Mouse (Mus musculus): ENCODE results near the gene Nhlh1. TPM values are rescaled to one million over a fixed set of nuclear protein-coding genes. Genes with fewer than 3 reads are reported as not detected.
A peak's percentile ranks its signal among the peaks of the same experiment; 100 is the strongest.

Nhlh1 gene
- total RNA-seq, 4 experiments from 2014 or later: not detected

DNA sequence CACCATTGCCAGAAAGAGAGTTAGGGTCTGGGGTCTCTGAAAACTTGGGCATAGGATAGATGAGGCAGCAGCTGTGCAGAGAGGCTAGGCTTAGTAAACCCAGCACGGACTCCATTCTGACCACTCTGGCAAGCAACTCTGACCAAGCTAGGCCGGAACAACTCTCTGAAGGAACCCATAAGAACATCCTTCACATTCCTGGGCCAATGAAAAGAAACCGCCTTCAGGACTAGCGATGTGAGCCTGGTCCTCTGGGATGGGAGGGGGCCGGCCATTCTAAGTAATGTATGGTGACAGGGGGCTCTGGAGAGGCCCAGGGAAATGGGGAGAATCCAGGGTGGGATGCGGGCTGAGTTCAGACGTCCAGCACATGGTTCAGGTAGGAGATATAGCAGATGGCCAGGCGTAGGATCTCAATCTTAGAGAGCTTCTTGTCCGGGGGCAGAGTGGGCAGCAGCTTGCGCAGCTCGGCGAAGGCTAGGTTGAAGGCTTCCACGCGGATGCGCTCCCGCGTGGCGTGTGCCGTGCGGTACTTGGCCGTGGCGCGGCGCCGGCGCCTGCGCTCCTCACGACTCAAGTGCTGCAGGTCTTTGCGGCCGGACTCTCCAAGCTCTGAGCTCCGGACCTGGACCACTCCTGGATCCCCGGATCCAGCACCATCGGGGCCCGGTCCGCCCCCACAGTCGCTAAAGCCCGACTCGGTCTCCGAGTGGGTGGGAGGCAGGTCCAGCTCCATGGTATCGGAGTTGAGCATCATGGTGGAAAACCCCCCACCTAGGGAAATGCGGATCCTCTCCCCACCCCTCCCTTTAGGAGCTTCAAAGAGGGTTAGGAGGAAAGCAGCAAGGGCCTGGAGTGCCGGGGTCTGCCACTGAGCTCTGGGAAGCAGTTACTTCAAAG lies 3.6 kb downstream of the Nhlh1 start:
- no peak for DNase-seq (ENCODE audit: low spot score)

DNA sequence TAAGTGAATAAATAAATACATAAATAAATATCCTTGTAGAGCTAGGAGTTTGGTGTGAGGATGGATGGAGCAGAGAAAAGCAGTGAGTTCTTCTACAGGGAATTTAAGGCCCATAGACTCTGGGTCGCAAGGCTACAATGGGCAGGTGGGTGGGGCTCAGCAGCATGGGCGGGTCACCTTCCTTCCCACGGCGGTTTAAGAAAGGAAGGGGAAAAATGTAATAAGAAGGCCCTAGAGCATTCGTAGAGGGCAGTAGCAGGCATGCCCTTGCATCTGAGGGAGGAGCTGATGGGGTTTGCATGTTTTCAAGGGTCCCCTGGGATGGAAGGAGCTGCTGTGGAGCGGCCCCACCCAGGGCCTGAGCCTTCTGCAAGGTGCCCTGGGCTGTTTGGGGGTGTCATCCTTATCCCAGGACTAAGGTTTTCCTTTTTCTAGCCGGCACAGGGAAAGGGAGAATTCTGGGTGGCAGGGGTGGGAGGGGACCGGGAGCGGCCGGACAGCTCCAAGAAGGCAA lies 4.5 kb downstream of the Nhlh1 start:
- DNase-seq (ENCODE audit: low spot score): no peak

- no peak for DNase-seq (ENCODE audit: low spot score)
These were observed 8.1 kb downstream of the Nhlh1 start for GRCm38 (mm10) chr1:172049131-172049782.

DNA sequence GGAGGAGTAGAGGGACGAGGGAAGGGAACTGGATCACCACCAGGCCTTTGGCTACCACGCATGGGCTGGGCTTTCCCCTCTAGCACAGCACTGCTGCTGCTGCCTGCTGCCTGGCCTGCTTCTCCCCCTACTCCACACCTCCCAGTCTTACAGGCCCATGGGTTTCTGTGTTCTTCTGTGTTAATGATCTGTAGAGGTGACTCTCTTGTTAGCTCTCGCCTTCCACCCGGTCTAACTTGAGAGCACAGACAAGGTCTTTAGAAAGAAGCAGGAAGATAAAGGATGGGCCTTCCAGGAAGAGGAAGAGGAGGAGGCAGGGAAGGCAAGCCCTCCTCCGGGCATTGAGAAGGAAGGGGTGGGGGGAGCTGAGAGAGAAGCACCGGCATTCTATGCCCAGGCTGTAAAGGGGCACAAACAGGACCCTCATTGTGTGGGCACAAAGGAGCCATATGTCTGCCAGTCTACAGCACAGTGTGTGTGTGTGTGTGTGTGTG lies 9.1 kb downstream of the Nhlh1 start:
- DNase-seq (ENCODE audit: low spot score): no peak

DNA sequence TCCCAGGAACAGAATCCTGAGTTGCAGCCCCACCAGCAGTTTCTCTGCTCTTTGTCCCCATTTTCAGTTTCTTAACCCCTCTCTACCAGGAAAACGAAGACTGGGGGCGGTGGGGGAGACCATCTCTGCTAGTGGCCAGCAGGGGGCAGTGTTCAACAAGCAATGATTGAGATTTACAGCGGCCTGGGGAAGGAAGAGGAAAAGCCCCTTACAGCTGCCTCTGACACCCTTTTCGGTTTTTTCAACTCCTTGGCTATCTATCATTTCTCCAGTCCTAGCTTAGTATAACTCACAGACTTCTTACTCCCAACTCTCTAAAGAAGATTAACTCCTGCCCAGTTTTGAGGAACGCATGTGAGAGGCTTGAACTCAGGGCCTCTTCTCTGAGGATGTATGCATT lies 10.4 kb downstream of the Nhlh1 start:
- peak; percentile 46 for DNase-seq (ENCODE audit: low spot score)

GRCm38 (mm10) chr1:172046410-172046809 lies 11.0 kb downstream of the Nhlh1 start:
- DNase-seq (ENCODE audit: low spot score): no peak

GRCm38 (mm10) chr1:172029914-172030313 lies 27.5 kb downstream of the Nhlh1 start:
- no peak for DNase-seq (ENCODE audit: low spot score)

DNA sequence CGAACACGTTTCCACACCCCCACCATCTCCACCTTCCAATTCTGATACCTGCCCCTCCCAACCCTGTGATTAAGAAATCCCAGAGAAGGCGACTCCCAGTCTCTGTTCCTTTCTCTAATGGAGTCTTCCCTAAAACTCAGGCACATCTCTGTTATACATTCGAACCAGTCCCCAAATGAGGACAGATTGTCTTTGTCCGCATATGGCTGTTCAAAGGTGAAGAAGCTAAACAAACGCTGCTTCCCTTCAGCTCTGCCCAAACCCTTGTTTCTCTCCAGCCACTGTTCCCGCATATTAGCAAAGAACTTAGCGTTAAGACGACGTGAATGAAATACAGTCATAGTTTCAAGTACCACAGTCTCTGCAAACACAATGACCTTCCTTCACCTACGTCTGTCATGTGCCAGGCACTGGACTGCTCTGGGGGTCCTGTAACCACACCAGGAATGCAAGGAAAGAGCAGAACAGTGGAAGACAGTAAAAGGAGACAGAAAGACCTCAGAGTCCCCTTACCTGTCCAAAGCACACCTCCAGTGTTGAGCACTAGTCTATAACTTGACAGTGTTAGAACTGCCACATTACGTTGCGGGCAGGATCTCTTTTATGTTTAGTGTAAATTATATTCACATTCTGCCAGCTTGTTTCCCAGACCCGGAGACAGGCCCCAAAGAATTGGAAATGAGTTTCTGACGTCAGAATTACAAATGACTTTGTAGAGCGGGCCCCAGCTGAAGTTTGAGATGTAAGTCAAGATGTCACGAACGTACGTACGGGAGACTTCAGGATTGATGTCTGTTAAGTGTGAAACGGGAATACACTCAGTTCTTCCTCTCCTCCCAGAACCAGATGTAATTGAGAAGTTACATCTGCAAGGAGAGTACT lies 28.7 kb downstream of the Nhlh1 start, which contains the start of gene Vangl2:
Gene Vangl2 (minus strand): TSS at position 51 of the 882 bp plus-strand sequence.
- DNase-seq (ENCODE audit: low spot score): no peak

- no peak for DNase-seq (ENCODE audit: low spot score)
These were observed 29.6 kb downstream of the Nhlh1 start for GRCm38 (mm10) chr1:172027809-172028102.

DNA sequence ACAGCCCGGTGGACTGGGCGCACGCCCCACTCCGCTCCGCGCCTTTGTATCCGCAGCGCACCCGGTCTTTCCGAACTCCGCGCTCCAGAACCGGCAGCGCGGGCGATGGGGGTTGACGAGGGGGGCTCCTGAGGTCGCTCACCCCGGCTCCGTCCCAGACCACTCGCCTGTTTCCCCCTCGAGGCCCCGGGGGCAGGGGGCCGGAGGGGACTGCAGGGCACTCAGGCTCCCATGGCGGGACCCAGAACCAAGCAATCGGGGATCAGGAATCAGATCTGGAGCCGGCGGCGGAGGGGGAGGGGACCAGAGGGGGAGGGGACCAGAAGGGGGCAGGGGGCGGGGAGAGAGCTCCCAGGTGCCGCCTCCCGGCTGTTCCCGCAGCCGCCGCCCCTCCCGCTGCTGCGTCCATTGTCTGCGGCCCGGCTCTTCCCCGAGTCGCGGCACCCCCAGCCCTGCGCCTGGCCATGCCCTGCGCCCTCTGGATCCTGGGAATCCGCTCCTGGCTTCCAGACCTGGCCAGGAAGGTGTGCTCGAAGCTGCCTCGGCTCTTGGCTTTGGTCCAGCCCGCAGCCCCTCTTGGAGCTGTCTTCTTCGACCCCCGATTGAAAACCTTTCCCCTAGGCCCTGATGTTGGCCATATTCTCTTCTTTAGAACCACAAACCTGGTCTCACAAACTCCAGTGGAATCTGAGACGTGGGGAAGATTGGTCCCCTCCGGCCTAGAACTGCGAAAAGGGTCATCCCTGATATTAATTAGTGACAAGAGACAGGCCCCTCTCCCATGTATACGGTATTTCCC lies 30.2 kb downstream of the Nhlh1 start:
- DNase-seq (ENCODE audit: low spot score): peak; percentile 73

- DNase-seq (ENCODE audit: low spot score): no peak
These were observed 31.0 kb downstream of the Nhlh1 start for GRCm38 (mm10) chr1:172026201-172026901.

- DNase-seq (ENCODE audit: low spot score): no peak
These were observed 32.0 kb downstream of the Nhlh1 start for GRCm38 (mm10) chr1:172025201-172025904.

- DNase-seq (ENCODE audit: low spot score): no peak
These were observed 33.1 kb downstream of the Nhlh1 start for GRCm38 (mm10) chr1:172024140-172024895.

GRCm38 (mm10) chr1:172019863-172020521 lies 37.4 kb downstream of the Nhlh1 start:
- no peak for DNase-seq (ENCODE audit: low spot score)

GRCm38 (mm10) chr1:172019339-172019738 lies 38.0 kb downstream of the Nhlh1 start:
- no peak for DNase-seq (ENCODE audit: low spot score)

DNA sequence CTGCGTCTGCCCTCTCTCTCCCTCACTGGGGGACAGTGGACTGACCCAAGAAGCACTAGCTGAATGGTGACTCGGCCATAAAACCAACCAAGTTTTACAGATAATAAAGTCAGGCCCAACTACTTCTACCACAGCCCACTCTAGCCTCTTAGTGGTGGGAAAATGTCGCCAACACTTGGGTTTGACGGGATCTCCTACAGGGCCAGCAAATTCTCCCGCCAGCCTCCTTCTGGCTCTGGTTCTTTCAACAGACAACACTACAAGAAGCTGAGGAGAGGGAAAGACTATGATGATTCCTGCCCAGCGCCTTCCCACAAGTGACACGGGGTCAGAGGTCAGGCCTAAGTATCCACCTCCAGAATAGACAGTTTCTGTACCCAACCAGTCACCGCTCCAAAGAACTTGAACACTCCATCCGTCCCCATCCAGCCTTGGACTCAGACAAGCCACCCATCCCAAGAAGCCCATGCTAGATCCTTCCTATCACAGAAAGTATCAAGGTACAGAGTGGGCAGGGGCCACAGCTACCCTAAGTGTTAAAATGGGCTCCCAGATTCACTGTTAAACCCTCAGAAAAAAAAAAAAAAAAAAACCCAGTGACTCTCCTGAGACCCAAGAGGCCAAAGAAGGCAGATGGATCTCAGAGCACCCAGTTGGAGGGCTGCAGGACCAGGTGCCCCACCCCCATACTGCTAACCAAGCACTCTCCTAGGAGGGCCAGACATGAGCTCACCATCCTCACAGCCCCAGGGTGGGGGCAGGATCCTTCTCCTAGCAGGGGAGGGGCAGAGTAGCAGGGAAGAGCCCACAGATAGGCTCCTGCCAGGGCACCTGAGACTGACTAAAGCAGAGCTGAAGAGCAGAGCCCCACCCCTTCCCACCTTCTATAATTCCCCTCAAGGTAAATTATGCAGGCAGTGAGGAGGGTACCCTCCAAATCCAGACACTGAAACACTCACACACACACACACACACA lies 38.7 kb downstream of the Nhlh1 start:
- DNase-seq (ENCODE audit: low spot score): no peak

DNA sequence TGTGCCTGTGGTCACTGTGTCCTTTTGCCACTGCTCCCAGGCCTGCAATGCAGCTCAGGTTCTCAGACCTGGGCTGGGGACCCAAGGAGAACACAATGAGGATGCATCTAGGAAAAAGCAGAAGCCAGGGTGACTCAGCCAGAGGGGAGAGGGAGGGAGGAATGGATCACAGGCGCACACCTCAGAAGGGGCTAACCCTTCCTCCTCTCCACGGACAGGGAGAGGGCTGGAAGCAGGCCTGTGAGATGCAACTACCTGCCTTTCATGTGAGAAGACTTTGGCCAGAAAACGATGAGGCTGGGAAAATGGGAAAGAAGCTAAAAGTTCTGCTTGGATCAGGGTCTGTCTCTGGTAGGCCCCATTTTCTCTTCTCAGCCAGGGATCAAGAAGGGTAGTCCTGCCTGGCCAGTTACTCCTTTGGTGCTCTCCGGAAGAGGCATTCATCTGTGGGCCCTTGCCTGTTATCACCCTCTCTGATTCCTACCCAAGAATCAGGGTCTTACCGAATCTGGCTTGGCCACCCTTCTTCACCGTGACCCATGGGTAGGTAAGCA lies 39.8 kb downstream of the Nhlh1 start:
- no peak for DNase-seq (ENCODE audit: low spot score)

Measured in heart, adult 8-10 months (tissue).